Mouse (Mus musculus) c-Kit-positive CD71-negative TER-119-negative erythroid progenitor cells, embryonic 14.5 days (primary cell): ENCODE measurements at regions not wholly inside any gene's neighbourhood (a gene's known extent, or its start where the extent isn't known, plus 50 kb on each side); places are given as distances from the start of the nearest gene placed in this dataset.

Experiments used
- DNase-seq: peaks from one replicate; pipeline ENCODE4 v3.0.0-alpha.2; 2013; ENCODE audit warnings: low read depth

DNA sequence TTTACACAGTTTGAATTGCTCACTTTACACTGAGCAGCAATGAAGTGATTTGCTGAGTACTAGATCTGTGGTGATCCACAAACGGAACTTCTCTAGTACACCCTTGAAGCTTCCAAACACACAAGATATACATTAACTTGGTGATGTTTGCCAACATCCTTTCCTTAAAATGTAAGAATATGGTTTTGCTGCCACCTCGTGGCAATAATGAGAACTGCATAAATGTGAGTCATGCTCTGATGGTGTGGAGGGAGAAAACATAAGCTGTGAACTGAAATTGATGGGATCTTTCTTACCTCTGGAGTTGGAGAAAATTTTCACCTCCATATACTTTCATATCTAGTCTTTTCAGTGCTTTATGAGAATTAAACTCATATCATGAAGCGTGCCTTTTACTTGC lies 51.6 kb downstream of the Bex3 start:
- peak; percentile 46 for DNase-seq

DNA sequence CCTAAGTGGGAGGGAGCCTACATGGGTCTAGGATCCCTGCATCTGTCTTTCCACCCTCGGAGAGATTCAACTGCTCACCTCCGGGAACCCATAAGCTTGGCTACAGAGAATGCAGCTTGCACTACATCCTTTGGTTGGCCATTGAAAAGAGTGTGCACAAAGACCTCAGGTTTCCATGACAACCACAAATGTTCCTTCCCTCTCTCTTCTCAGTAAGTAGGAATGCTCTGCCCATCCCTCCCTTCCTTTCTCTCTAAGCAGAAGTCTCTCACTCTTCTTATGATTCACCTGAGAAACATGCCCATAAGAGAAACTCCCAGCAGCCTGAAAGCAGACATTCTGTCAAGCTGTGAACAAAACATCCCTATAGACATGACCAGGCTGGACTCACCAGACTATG lies 95.8 kb downstream of the Bex3 start:
- DNase-seq = no peak
